Mouse (Mus musculus) CD4-positive, CD25-positive, alpha-beta regulatory T cell, adult 4 months (primary cell): ENCODE results near the gene Rph3a. TPM values are rescaled to one million over a fixed set of nuclear protein-coding genes. Genes with fewer than 3 reads are reported as not detected.

Source experiments
- ATAC-seq: one replicate; pipeline ENCODE4 v1.8.0; 2017
- polyA plus RNA-seq, 2 experiments: library from polyadenylated mRNA; unstranded; fragments of 100-300 nt; shearing (Covaris generic); gene quantifications; one replicate each; pipeline ENCODE4 v1.2.1; 2017

The Rph3a gene
- polyA plus RNA-seq = not detected

DNA sequence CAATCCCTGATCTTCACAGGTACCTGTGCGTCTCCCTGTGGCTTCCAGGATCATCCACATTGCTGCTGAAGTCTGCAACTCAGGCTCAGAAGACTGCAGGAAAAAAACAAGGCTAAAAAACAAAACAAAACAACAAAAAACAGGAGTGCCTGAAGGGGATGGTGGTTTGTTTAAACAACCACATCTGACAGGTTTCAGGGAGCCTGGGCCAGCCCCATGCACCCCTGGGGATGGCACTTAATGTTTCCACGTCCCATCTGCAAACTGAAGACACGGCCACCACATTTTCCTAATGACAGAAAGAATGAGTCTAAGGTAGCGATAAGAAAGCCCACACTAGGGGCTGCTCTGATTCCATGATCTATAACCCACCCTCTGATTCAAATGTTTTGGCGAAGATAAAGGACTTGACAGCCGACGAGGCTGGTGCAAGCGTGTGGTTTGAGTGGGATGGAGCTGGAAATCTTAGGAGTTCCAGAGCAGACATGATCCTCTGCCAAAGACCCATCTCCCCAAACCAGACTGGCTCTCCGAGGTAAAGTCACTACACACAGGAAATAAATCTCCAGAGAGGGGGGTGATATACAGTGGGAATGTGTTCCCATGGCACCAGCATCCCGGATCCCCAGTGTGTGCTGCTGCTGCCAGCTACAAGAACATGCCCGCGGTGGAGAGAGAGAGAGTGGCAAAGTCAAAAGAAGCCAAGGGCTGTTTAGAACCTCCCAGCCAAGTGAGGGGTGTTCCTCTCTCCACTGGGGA is at the start of gene Rph3a:
TSS of gene Rph3a (minus strand) at position 282 of the 759 bp plus-strand sequence.
- ATAC-seq = no peak

DNA sequence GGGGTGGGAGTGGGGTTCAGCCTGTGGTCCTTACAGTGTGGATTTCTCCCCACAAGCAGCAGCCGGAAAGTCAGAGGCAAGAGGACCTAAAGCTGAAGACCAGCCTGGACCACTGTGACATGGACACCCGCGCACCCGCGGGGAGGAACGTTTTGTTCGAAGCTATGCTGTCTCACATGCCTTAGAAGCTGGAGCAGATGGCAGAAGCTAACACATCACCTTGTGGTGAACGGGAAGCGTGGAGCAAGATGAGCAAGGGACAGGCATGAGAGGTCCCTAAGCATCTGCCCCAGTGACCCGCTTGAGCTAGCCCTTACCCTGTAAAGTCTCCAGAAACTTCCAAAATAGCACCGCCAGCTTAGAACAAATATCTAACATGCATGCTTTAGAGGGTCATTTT is 48.4 kb upstream of the Rph3a start:
- no peak for ATAC-seq

DNA sequence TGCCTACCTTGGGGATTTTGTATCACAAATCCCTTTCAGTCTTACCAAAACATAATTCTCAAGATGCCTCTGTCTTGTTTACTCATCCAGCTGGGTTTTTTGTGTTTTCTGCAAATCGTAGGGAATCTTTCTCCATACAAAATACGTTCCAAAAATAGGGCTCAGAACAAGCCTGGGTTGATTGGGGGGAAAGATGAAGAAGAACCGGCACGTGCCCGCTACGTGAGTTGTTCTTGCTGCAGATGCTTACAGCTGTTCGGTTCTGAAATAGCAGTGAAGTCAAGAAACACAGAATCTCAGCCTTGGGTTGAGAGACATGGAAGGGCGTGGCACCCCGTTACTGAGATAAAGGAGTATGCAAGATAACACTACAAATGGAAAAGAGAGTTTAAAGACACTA is 44.0 kb upstream of the Rph3a start:
- ATAC-seq = no peak

DNA sequence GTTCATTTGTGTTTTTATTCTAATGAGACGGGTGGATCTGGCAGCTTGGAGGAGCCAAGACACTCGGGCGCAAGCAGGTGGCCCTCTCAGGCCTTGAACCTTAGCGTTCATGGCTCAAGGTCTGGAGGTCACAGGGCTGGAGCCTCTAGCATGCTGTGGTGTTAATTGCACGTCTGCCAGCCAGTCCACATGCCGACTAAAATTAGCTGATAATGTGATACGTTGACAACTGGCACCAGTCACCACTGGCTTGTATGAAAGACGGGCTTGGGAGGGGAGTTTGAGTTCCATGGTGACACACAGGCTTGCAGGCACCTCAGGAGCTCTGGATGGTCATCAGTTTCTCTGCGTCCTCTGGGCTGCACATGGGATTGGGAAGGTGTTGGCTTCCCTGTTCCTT is 31.9 kb upstream of the Rph3a start:
- no peak for ATAC-seq

DNA sequence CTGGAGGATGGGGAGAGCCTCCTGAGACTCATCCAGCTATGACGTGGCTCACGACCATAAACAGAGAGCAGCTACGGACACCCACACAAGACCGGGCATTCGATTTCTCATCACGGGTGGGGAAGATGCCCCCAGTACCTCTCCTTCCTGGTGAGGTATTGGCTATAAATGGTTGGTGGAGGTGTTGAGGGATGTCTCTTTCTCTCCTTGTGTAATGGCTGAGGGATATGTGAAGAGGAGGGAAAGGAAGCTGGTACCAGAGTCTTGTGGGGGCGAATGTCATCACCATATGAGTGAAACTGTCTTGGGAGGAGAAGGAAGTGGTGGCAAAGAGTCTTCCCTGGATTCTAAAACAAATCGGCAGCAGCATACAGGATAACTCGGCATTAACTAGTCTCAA is 29.6 kb upstream of the Rph3a start:
- ATAC-seq = no peak

DNA sequence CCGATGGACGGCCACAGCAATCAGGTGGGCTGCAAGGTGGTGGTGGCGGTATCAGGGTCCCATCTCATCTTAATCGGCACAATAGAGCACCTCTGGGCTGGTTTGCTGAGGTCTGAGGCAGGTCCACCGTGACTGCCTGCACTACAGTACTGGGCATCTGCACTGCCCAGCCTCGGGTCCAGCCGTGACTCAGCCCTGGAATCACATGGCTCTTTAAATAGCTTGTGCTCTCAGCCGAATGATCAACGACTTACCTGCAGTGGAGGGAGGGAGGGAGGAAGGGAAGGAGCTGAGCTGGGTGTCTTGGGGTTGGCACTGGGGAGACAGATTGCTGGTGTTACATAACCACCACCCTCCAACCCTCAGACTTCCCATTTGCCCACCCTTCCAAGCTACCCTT is 20.3 kb upstream of the Rph3a start:
- no peak for ATAC-seq

DNA sequence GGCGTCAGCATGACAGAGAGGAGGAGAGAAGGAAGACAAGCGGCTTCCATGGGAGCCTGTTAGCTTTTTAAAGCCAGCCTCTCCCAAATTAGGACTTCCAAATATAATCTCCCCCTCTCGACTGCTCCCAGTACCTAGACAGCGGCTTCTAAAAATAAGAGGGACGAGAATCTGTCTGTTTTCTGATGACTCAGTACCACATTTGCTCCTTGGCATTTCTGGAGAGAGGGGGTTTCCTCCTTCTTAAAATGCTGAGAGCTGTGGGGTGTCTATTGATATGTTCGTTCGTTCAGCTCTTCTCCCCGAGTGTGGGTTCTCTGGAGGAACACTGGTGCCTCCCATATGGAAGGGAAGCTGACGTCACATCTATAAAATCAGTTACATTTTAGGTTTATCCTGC is 9.6 kb upstream of the Rph3a start:
- no peak for ATAC-seq

DNA sequence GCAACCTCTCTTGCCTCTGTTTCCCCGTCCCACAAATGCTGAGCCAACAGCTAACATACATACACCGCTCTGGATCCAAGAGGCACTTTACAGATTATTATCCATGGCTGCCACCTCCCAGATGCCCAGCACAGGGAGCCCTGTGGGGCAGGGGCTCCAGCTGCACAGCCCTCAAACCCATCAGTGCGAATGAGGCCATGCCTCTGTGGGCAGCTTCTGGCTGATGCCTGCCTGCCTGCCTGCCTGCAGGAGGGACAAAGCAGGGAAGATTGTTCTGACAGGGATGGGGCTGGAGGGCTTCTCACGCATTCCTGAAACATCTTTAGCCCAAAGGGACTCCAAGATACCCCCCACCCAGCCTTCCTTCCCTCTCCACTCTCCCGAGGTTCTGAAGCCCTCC is 7.8 kb upstream of the Rph3a start:
- ATAC-seq = no peak

DNA sequence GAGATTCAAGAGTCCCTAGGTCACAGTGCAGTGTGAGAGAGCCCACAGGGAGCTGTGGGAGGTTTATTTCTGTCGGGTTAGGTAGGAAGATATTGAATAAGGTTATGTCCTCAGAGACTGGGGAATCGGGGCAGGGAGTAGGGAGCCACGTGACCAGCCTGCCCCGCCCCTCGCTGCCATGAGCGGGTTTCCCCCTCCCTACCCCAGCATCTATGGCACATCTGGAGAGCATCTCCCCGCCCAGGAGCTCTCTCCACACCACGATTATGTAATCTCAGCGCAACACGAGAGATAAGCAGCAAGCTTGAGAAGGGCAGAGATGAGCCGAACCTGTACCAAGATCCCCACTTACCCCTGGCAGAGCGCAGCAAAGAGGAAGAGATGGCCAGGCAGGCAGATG is 6.5 kb upstream of the Rph3a start:
- ATAC-seq = no peak

DNA sequence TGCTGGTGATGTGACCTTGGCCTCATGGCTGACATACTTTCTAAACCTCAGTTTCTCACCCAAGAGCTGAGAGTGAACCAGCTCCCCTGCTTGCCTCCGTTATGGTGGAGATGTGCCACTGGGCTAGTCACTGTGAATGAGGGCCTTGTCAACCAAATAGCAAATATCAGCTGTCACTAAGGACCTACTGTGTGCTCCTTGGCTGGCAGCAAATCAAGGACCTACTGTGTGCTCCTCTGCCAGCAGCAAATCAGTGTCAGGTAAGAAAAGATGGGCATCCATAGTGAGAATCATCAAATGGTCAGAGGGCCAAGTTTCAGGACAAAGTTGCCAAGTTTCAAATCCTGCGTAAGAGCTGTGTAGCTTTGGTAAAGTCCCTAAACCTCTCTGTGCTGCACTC is 4.6 kb upstream of the Rph3a start:
- no peak for ATAC-seq

DNA sequence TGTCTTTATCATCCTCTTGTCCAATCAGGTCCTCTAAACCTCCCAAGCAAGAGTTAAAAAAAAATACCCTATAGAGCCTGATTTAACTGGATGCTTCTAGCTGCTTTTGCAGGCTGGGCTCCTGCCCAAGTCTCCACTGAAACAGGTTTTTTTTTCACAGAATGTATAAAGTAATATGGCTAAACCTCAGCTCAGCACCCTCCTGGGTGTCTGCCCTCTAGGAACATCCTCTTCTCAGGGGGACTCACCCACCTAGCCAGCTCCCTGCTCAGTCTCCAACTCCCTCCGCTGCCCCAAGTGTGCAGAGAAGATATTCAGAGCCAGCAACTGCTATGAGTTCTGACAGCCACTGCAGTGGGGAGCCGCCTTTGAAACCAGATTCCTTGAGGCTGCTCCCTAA is 2.1 kb upstream of the Rph3a start:
- no peak for ATAC-seq

DNA sequence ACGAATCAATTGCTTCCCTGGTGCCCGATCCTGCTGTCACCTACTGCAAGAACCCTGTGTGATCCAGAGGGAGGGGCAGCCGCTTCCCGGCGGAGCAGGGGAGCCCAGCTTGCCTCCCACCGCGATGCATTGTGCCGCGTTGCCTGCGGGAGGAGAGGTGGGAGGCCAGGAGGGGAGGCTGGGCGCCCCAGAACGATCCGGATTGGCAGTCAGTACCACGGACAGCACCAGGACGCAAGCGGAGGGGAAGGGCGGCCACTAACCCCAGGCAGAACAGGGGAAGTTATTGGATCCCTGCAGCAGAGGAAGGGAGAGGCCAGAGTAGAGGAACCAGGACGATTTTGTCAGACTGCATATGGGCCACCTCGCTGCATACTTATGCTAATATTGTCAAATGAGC is 486 bp downstream of the Rph3a start:
- ATAC-seq = no peak

DNA sequence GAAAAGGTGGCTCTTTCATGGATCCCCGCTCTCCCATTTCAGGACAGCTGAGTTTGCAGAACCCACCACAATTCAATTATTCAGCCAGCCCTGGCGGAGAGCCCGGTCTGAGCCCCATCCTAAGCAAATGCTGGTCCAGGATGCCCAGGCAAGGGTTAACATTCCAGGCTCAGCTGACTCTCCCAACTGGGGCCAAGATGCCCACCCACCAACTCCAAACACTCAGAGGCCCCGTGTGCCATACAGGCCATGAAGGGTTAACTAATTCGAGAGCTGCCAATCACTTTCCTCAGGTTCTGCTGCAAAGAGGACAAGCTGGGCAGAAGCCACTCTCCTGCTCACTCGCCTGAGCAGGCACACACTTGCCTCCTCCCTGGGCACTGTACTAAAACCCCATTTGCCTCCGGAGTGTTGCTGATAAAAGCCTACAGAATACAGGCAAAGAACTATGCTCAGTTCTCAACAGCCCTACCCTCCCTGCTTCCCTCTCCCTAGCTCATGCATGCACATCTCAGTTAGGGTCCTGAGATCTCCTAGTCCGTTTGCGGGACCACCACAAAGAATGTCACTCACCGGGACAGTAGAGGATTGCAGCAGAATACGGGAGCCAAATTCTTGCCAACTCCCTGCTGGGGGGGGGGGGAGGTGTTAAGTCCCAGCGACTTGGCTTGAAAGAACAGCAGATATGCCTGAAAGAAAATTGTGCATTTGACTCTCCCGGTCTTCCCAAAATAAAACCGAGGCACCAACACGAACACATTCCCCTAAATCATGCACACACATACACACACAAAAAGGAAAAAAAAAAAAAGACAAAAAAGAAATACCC is 1.3 kb downstream of the Rph3a start:
- no peak for ATAC-seq

DNA sequence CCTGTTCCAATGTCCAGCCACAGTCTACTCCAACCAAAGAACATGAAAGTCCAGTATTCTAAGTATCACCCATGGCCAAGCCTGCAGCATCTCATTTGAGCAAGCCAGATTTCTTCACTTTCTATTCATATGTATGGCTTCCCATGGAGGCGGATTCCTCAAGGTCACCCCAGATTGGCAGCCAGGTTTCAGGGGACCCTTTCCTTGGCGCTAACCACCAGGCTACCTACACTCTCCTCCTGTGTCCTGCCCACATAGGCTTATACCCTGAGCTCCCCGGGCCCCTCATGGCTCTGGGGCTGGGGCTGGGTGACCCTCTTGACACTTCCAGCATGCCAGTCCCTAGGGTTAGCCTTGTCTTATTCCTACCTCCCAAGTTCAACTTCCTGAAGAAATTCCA is 2.3 kb downstream of the Rph3a start:
- ATAC-seq = no peak

DNA sequence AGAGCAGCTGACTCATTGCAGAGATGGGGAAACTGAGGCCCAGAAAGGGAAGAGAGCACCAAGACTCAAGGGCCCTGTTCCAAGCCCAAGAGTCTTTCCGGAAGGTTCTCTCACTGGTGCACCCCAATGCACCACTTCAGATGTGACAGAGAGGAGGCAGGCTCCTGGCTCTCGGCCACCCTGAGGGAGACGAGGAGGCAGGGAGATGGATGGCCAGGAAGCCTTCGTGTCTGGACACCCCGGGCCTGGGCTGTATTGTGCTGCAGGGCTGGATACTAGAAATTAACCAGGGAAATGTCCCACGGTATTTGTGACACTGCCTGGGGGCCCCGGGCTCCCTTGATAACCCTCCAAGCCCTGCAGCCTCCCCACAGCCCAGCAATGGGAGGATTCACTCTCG is 2.8 kb downstream of the Rph3a start:
- ATAC-seq = no peak

DNA sequence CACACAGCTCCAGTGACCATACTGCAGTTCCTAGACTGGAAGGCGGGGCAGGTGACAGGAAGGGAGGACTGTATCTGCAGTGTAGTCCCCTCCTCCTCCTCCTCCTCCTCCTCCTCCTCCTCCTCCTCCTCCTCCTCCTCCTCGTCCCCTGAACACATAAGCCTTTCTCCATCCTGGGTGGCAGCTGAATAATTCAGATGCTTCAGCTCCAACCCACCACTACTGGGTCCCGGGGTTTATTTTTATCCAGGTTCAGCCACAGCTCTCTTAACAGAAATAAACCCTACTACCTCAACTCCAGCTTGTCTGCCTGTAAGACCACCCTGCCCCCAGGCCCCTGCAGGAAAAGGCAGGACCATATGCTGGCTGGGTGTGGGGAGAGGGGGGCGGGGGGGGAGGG is 3.7 kb downstream of the Rph3a start:
- no peak for ATAC-seq

DNA sequence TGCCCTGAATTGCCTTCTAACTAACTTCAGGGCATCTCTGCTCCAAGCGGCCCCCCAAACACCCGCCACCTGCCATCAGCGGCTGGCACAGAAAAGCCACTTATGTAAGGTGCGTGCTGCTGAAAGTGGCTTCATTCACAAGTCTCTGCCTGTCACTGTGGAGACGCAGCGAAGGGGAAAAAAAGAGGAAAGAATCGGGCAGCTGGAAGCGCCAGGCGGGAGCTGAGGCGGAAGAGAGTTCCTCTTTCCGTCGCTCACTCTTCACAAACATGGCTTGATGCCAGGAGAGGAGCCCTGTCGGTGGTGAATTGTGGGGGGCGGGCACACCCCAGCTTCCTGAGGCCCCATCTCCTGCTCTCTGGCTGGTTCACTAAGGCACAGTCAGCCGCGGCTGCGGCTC is 6.1 kb downstream of the Rph3a start:
- no peak for ATAC-seq

DNA sequence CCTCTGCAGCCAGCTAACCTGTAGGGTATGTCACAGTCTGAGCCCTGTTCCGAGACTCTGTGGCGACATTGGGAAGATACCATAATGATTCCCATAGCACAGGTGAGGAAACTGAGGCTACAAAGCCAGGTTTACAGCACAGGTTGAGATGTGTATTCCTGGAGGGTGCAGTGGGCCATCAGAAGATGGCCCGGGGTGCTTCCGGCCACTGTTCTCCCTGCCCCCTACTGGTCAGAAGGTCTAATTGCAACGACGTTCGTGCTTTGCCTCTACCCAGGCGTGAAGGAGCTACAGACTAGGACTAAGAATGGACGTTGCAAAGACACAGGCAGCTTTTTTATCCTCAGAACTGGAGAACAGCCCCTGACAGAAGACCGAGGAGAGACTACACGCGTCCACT is 10.3 kb downstream of the Rph3a start:
- no peak for ATAC-seq

DNA sequence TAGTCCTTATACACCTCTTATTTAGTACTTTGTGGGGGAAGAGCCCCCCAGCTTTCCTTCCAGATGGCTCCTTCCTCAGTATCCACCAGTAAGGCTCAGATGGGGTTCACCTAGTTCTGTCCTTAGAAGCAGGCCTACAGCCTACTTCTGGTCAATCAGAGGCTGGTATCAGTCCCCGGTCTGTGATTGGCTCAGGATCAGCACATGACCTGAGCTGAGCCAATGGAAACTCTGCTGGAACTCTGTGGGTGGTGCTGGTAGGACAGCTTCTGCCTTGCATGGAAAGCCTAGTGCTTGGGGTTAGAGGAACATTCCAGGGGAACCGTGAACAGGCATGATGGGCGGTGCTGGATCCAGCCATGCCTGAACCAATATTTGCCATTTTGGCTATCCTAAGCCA is 21.5 kb downstream of the Rph3a start:
- ATAC-seq = no peak

DNA sequence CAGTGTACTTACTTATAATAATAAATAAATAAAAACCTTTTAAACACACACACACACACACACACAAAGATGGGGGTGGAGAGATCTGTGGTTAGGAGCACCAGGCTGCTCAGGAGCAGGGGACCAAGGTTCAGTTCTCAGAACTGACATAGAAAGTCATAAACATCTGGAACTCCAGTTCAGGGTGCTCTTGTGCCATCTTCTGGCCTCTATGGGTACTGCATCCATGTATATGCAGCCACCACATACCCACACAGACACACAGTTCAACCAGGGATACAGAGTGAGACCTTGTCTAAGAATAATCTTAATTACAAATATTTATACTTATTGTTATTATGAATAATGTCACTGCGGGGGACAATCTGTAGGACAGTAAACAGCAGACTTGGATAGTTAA is 26.9 kb downstream of the Rph3a start:
- no peak for ATAC-seq

DNA sequence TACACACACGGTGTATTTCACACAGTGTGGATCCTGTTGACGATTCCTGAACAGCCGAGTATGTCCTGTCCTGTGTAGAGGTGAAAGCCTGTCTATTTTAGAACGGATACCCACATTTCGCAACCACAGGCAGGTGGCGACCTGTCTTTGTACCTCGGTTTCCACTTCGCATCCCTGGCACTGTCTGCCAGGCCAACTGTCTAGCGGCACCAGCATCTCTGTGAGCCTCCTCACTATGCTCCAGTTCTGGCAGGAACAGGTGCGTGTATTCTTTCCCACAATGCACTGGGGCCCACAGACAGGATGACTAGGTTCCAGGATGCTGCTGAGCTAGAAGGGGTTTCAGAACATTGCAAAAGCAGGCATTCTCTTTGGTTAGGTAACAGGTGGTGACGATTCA is 28.7 kb downstream of the Rph3a start:
- no peak for ATAC-seq

DNA sequence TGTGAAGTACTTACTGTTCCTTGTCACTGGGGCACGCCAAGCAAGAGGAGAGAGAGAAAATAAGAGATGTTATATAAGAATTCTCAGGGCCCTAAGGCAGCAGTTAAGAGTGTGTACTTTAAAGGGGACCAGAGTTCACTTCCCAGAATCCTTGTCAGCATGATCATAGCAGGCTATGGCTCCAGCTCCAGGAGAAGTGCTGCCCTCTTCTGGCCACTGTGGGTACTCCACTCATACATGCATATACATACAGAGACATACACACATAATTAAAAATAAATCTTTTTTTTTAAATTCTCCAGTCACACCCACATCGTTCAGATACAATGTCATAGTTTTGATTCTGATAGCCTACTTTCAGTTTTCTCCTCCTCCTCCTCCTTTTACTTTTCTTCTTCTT is 29.8 kb downstream of the Rph3a start:
- no peak for ATAC-seq

DNA sequence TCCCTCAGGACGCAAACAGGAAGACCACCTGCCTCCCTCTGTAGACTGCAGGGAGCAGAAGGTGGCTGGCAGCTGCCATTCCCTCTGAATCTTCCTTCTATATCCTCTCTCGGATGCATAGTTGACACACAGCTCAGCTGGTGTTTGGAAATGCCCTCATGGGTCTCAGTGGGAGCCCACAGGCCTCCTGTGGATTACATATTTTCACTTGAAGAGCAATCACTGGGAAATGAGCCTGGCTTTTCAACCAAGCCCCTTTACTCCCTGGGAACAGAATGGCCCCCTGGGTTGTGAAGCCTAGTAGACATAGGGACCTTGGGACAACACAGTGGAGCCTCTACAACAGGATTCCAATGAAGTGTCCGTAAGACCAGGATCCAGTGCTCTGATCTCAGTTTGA is 33.8 kb downstream of the Rph3a start:
- ATAC-seq = no peak

DNA sequence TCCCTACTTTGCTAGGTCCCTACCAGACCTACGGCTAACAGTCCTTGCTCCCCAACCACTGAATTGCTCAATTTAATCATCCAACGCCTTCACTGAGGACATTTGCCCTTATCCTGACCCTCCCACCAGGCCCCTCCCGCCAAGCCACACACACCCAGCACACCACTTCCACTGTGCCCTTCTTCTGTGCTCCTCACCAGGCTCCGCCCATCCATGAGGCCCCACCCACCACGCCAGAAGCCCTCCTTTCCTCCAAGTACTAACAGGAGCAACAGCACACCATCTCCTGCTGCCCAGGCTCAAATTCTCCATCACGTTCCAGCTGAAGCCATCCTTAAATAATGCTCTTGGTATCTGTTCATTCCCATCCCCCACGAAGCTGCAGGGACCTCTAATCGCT is 35.4 kb downstream of the Rph3a start:
- no peak for ATAC-seq
